ENCODE assay signal across 28 mouse cellular contexts in genomic region chr10:122081352-122081751, GRCm38 (mm10).
"Had no signal": no experiment of that assay in that cellular context is flagged by ENCODE, and none has a peak within 500 bp of the region (broad histone marks: within the 10 kb centered on the region; RNA-seq: fewer than 3 reads in every experiment).

No protein-coding gene starts in this region.

- H3K27me3 ChIP-seq: embryonic facial prominence, embryonic 12.5 days; embryonic facial prominence, embryonic 13.5 days; embryonic facial prominence, embryonic 15.5 days; forebrain, embryonic 12.5 days; forebrain, embryonic 13.5 days; forebrain, embryonic 15.5 days had no signal

- H3K9me3 ChIP-seq: embryonic facial prominence, embryonic 15.5 days; forebrain, embryonic 12.5 days had no signal

- H3K27ac ChIP-seq: embryonic facial prominence, embryonic 10.5 days; embryonic facial prominence, embryonic 12.5 days; embryonic facial prominence, embryonic 13.5 days; embryonic facial prominence, embryonic 15.5 days; forebrain, embryonic 10.5 days; forebrain, embryonic 12.5 days; forebrain, embryonic 13.5 days; forebrain, embryonic 15.5 days; gastrocnemius, adult 2 months; heart, adult 2 months had no signal

- H3K36me3 ChIP-seq: forebrain, embryonic 12.5 days had no signal

- H3K4me1 ChIP-seq: embryonic facial prominence, embryonic 10.5 days; embryonic facial prominence, embryonic 12.5 days; embryonic facial prominence, embryonic 13.5 days; embryonic facial prominence, embryonic 15.5 days; forebrain, embryonic 10.5 days; forebrain, embryonic 12.5 days; forebrain, embryonic 13.5 days; forebrain, embryonic 15.5 days had no signal

- DNase-seq: cerebellum, adult 8-10 months; cerebellum, adult 9-10 months; cerebellum, adult 9-11 months; cerebellum, postnatal 10 days; cerebellum, postnatal 14 days; cerebellum, postnatal 25 days; cerebellum, postnatal 36 days; embryo, embryonic 11 days; forebrain, postnatal 0 days; gastrocnemius, adult 2 months; gastrocnemius, postnatal 10 days; gastrocnemius, postnatal 14 days; gastrocnemius, postnatal 25 days; gastrocnemius, postnatal 36 days; heart, adult 11 months; heart, adult 18-20 months; heart, adult 2 months had no signal

- H3K4me2 ChIP-seq: embryonic facial prominence, embryonic 12.5 days; embryonic facial prominence, embryonic 13.5 days; embryonic facial prominence, embryonic 15.5 days; forebrain, embryonic 12.5 days; forebrain, embryonic 13.5 days; forebrain, embryonic 15.5 days had no signal

- H3K9ac ChIP-seq: embryonic facial prominence, embryonic 12.5 days; embryonic facial prominence, embryonic 13.5 days; embryonic facial prominence, embryonic 15.5 days; forebrain, embryonic 12.5 days; forebrain, embryonic 13.5 days; forebrain, embryonic 15.5 days; forebrain, postnatal 0 days had no signal

- H3K4me3 ChIP-seq: embryonic facial prominence, embryonic 10.5 days; embryonic facial prominence, embryonic 12.5 days; embryonic facial prominence, embryonic 13.5 days; embryonic facial prominence, embryonic 15.5 days; erythroblast, embryonic 14.5 days; forebrain, embryonic 10.5 days; forebrain, embryonic 12.5 days; forebrain, embryonic 13.5 days; forebrain, embryonic 15.5 days; gastrocnemius, adult 2 months; heart, adult 2 months had no signal

- ATAC-seq: forebrain, embryonic 13.5 days; forebrain, embryonic 14.5 days; forebrain, embryonic 15.5 days; forebrain, embryonic 16.5 days; forebrain, postnatal 0 days had no signal
